Mouse (Mus musculus) C2C12 (cell line): Measurements from ENCODE around the gene Frmd4b. TPM values are rescaled to one million over a fixed set of nuclear protein-coding genes. Genes with fewer than 3 reads are reported as not detected.

Experiments used
- H3K27me3 ChIP-seq: one replicate; pipeline ENCODE4 v1.6.1; 2011; ENCODE audit not compliant: control insufficient read depth, insufficient read depth, insufficient read length
- H3K36me3 ChIP-seq: one replicate; pipeline ENCODE4 v1.6.1; 2011; ENCODE audit not compliant: control insufficient read depth, insufficient read depth
- H3K4me3 ChIP-seq: one replicate; pipeline ENCODE4 v1.5.1; 2011; ENCODE audit warnings: mild to moderate bottlenecking, control low read depth; ENCODE audit not compliant: poor library complexity, insufficient read depth, severe bottlenecking
- H3K79me2 ChIP-seq: one replicate; pipeline ENCODE4 v1.6.1; 2011; ENCODE audit not compliant: control insufficient read depth, insufficient read depth
- H3K79me3 ChIP-seq: one replicate; pipeline ENCODE4 v1.6.1; 2011; ENCODE audit warnings: low read depth, control low read depth
- H3ac ChIP-seq: one replicate; pipeline ENCODE3; 2011; ENCODE audit warnings: low read depth; ENCODE audit not compliant: control insufficient read depth, insufficient read length
- CEBPB ChIP-seq: IDR thresholded peaks from one replicate; pipeline ENCODE4 v1.6.1; 2011; ENCODE audit warnings: low read depth, mild to moderate bottlenecking, control low read depth, moderate library complexity
- CTCF ChIP-seq: IDR thresholded peaks from one replicate; pipeline ENCODE4 v1.5.1; 2011; ENCODE audit not compliant: control insufficient read depth, insufficient read depth, insufficient read length
- FOSL1 ChIP-seq: IDR thresholded peaks from one replicate; pipeline ENCODE4 v1.8.0; 2011; ENCODE audit warnings: mild to moderate bottlenecking, low read length; ENCODE audit not compliant: poor library complexity, insufficient read depth, severe bottlenecking
- MAX ChIP-seq: IDR thresholded peaks from one replicate; pipeline ENCODE4 v1.6.1; 2011; ENCODE audit warnings: mild to moderate bottlenecking, control low read depth
- MYOD1 ChIP-seq: IDR thresholded peaks from one replicate; pipeline ENCODE4 v1.6.1; 2011; ENCODE audit warnings: low read depth; ENCODE audit not compliant: control insufficient read depth, insufficient read length
- MYOG ChIP-seq: IDR thresholded peaks from one replicate; pipeline ENCODE4 v1.6.1; 2011; ENCODE audit not compliant: control insufficient read depth, insufficient read length; ENCODE audit errors: extremely low read depth
- USF1 ChIP-seq: IDR thresholded peaks from one replicate; pipeline ENCODE4 v1.6.1; 2011; ENCODE audit warnings: low read depth, mild to moderate bottlenecking, control low read depth, moderate library complexity
- polyA plus RNA-seq: library from polyadenylated mRNA; unstranded; fragments of >200 nt; fragmentation: generic; extraction: Trizol; gene quantifications from one replicate; pipeline ENCODE4 v1.2.1, GENCODE M21; 2012; ENCODE audit warnings: missing spikeins

Gene Frmd4b
- polyA plus RNA-seq, 1 experiment, result not detected

GRCm38 (mm10) chr6:97395477-97396350, 221.6 kb downstream of the Frmd4b start:
- H3K36me3 ChIP-seq, result no peaks in the 10 kb centered on the region
- no peak for TF ChIP-seq FOSL1
- no peak for TF ChIP-seq MYOG
- TF ChIP-seq MAX, result no peak
- no peak for TF ChIP-seq MYOD1
- TF ChIP-seq USF1, result no peak
- TF ChIP-seq CEBPB, result no peak
- no peak for TF ChIP-seq CTCF
- H3K27me3 ChIP-seq, result peaks cover 5% of the 10 kb centered on the region
- H3K4me3 ChIP-seq, result no peak overlapping the region
- H3ac ChIP-seq, result no peak overlapping the region
- no peaks in the 10 kb centered on the region for H3K79me2 ChIP-seq
- no peaks in the 10 kb centered on the region for H3K79me3 ChIP-seq

GRCm38 (mm10) chr6:97394473-97395075, 222.8 kb downstream of the Frmd4b start:
- H3K79me2 ChIP-seq, result no peaks in the 10 kb centered on the region
- H3ac ChIP-seq, result no peak overlapping the region
- TF ChIP-seq USF1 (no peak), FOSL1 (no peak), MAX (no peak), MYOG (no peak), MYOD1 (no peak), CEBPB (no peak), CTCF (no peak)
- H3K27me3 ChIP-seq, result no peaks in the 10 kb centered on the region
- no peaks in the 10 kb centered on the region for H3K79me3 ChIP-seq
- no peak overlapping the region for H3K4me3 ChIP-seq
- H3K36me3 ChIP-seq, result no peaks in the 10 kb centered on the region

GRCm38 (mm10) chr6:97392912-97393311, 224.4 kb downstream of the Frmd4b start:
- H3ac ChIP-seq, result no peak overlapping the region
- TF ChIP-seq CTCF (no peak), MYOG (no peak), MYOD1 (no peak), MAX (no peak)
- H3K36me3 ChIP-seq, result no peaks in the 10 kb centered on the region
- H3K4me3 ChIP-seq, result no peak overlapping the region
- no peaks in the 10 kb centered on the region for H3K27me3 ChIP-seq
- H3K79me3 ChIP-seq, result no peaks in the 10 kb centered on the region
- H3K79me2 ChIP-seq, result no peaks in the 10 kb centered on the region

- TF ChIP-seq CTCF (no peak), MAX (no peak), CEBPB (no peak), USF1 (no peak), FOSL1 (no peak), MYOG (no peak), MYOD1 (no peak)
- no peaks in the 10 kb centered on the region for H3K79me2 ChIP-seq
- H3K27me3 ChIP-seq, result no peaks in the 10 kb centered on the region
- no peaks in the 10 kb centered on the region for H3K36me3 ChIP-seq
- no peaks in the 10 kb centered on the region for H3K79me3 ChIP-seq
- H3K4me3 ChIP-seq, result no peak overlapping the region
- H3ac ChIP-seq, result no peak overlapping the region
Measured at GRCm38 (mm10) chr6:97387388-97387787, 230.0 kb downstream of the Frmd4b start.

GRCm38 (mm10) chr6:97384918-97385317, 232.4 kb downstream of the Frmd4b start:
- H3K4me3 ChIP-seq, result no peak overlapping the region
- no peaks in the 10 kb centered on the region for H3K79me2 ChIP-seq
- no peaks in the 10 kb centered on the region for H3K79me3 ChIP-seq
- no peak overlapping the region for H3ac ChIP-seq
- TF ChIP-seq CEBPB, result no peak
- no peaks in the 10 kb centered on the region for H3K36me3 ChIP-seq
- H3K27me3 ChIP-seq, result no peaks in the 10 kb centered on the region

GRCm38 (mm10) chr6:97381275-97381674, 236.1 kb downstream of the Frmd4b start:
- Histone ChIP-seq H3K36me3 (no peaks in the 10 kb centered on the region), H3K79me3 (no peaks in the 10 kb centered on the region), H3K4me3 (no peak overlapping the region), H3K79me2 (no peaks in the 10 kb centered on the region), H3ac (no peak overlapping the region), H3K27me3 (no peaks in the 10 kb centered on the region)
- TF ChIP-seq MYOD1 (no peak), FOSL1 (no peak), CTCF (no peak), MAX (no peak), USF1 (no peak), CEBPB (no peak), MYOG (no peak)
